13 mouse cellular contexts compared by ENCODE assay signal in the genomic region with DNA sequence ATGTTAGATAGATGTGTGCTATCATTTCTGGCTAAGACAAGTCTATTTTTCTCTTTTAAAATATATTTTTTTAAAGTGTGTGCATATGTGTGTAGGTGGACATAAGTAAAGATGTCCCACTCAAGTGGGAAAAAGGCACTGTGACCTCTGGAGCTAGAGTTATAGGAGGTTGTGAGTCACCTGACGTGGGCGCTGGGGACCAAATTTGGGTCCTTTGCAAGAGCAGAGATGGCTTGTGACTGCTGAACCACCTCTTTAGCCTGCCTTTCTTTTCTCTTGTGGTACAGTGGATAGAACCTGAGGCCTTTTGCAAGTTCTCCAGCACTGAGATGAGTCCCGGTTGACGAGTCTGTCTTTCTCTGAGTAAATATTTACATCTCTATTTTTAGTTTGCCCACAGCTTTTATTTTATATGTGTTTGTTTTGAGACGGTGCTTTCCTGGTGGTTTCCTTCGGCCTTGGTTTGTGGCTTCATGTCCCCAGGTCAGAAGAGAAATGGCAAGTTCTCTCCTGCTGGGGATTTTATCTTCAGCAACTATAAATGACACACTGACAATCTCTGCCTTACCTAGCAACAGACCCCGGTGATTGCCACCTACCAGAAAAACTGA. TPM values are rescaled to one million over a fixed set of nuclear protein-coding genes. Genes with fewer than 3 reads are reported as not detected.
DNase-seq lines count a peak whose midpoint lies in the region; ATAC-seq and TF ChIP-seq lines count a peak whose summit lies in the region.
"Had no signal": no experiment of that assay in that cellular context is flagged by ENCODE, and none has a peak within 500 bp of the region (broad histone marks: within the 10 kb centered on the region; RNA-seq: fewer than 3 reads in every experiment).

No protein-coding gene starts in this region.

- no peak for TF ChIP-seq POLR2A in liver, adult 2 months (IDR thresholded peaks at IDR 0.05; ENCODE audit: extremely low read depth, insufficient read depth, low read length)

- intact Hi-C loops in gastrocnemius, postnatal 36 days (cut with DNase I), result no loop called here

- H3K4me3 ChIP-seq in liver, adult 2 months (ENCODE audit: insufficient read depth, low read depth, low read length), result no peak overlapping the region
- no peak overlapping the region for H3K4me3 ChIP-seq in liver, embryonic 12.5 days
- H3K4me3 ChIP-seq in neural tube, embryonic 15.5 days (replicated peaks), result no peak overlapping the region
- H3K4me3 ChIP-seq: embryonic facial prominence, embryonic 15.5 days; gastrocnemius, adult 2 months; liver, embryonic 15.5 days had no signal

- H3K27ac ChIP-seq in liver, adult 2 months (replicated peaks; ENCODE audit: insufficient read depth, low read depth, low read length), result peak overlapping the region; percentile 75
- no peak overlapping the region for H3K27ac ChIP-seq in liver, embryonic 12.5 days
- H3K27ac ChIP-seq in neural tube, embryonic 15.5 days (replicated peaks), result peak overlapping the region; percentile 43
- H3K27ac ChIP-seq: embryonic facial prominence, embryonic 15.5 days; gastrocnemius, adult 2 months; liver, embryonic 15.5 days had no signal

- WGBS in liver, adult 2 months, result 37% methylated on average over 7 of the region's 7 CpGs
- 66% methylated on average over 7 of the region's 7 CpGs for WGBS in liver, embryonic 12.5 days (ENCODE audit: insufficient replicate concordance)
- 60% methylated on average over 7 of the region's 7 CpGs for WGBS in neural tube, embryonic 15.5 days

- H3K9ac ChIP-seq in liver, adult 2 months (ENCODE audit: low read depth, low read length), result no peak overlapping the region; the same call in 1 of the 2 replicates
- H3K9ac ChIP-seq in liver, embryonic 12.5 days, result no peak overlapping the region
- H3K9ac ChIP-seq in neural tube, embryonic 15.5 days (replicated peaks), result no peak overlapping the region
- H3K9ac ChIP-seq: embryonic facial prominence, embryonic 15.5 days; liver, embryonic 15.5 days had no signal

- ATAC-seq in liver, embryonic 12.5 days, result no peak
- ATAC-seq in activated CD4-positive, CD25-positive, alpha-beta regulatory T cell, adult 4 months, result peak; percentile 47
- ATAC-seq in neural tube, embryonic 15.5 days (ENCODE audit: low FRiP score), result no peak

- DNase-seq in liver, adult 2 months (ENCODE audit: extremely low read depth, low read depth, low spot score), result peak; percentile 64
- peak; percentile 70 for DNase-seq in induced T-regulatory cell, adult 2 months (ENCODE audit: low read depth)
- no peak for DNase-seq in gastrocnemius, postnatal 36 days
- DNase-seq in urinary bladder, adult 2 months (ENCODE audit: low spot score), result no peak
- DNase-seq: cerebellum, postnatal 36 days; gastrocnemius, adult 2 months; kidney, adult 8-10 months; right cerebral cortex, postnatal 25 days had no signal

- H3K4me2 ChIP-seq in liver, embryonic 12.5 days, result no peak overlapping the region
- no peak overlapping the region for H3K4me2 ChIP-seq in neural tube, embryonic 15.5 days
- H3K4me2 ChIP-seq: embryonic facial prominence, embryonic 15.5 days; liver, embryonic 15.5 days had no signal

- H3K36me3 ChIP-seq in liver, adult 2 months (ENCODE audit: control insufficient read depth, insufficient read depth, low read length), result no peaks in the 10 kb centered on the region; the same call in 1 of the 2 replicates
- H3K36me3 ChIP-seq in liver, embryonic 12.5 days, result no peaks in the 10 kb centered on the region
- H3K36me3 ChIP-seq in neural tube, embryonic 15.5 days, result no peaks in the 10 kb centered on the region
- H3K36me3 ChIP-seq: embryonic facial prominence, embryonic 15.5 days; liver, embryonic 15.5 days had no signal

- no peak for TF ChIP-seq CTCF in liver, adult 2 months (IDR thresholded peaks at IDR 0.05; ENCODE audit: low read depth, low read length)

- H3K9me3 ChIP-seq in liver, embryonic 12.5 days (replicated peaks), result no peaks in the 10 kb centered on the region
- no peaks in the 10 kb centered on the region for H3K9me3 ChIP-seq in neural tube, embryonic 15.5 days (replicated peaks)
- H3K9me3 ChIP-seq: embryonic facial prominence, embryonic 15.5 days; liver, embryonic 15.5 days had no signal

- H3K27me3 ChIP-seq in liver, adult 2 months (ENCODE audit: control insufficient read depth, insufficient read depth, low read length), result no peaks in the 10 kb centered on the region
- H3K27me3 ChIP-seq in liver, embryonic 12.5 days (replicated peaks), result no peaks in the 10 kb centered on the region
- no peaks in the 10 kb centered on the region for H3K27me3 ChIP-seq in neural tube, embryonic 15.5 days (replicated peaks)
- H3K27me3 ChIP-seq: embryonic facial prominence, embryonic 15.5 days; liver, embryonic 15.5 days had no signal

- peaks cover 19% of the 10 kb centered on the region for H3K4me1 ChIP-seq in liver, adult 2 months (ENCODE audit: control insufficient read depth, insufficient read depth, low read length)
- peaks cover 17% of the 10 kb centered on the region; the same call in 1 of the 2 replicates for H3K4me1 ChIP-seq in liver, embryonic 12.5 days
- peaks cover 31% of the 10 kb centered on the region for H3K4me1 ChIP-seq in neural tube, embryonic 15.5 days

- peaks cover 31% of the 10 kb centered on the region; the same call in 1 of the 2 replicates for H3K79me2 ChIP-seq in liver, adult 2 months (ENCODE audit: control insufficient read depth, insufficient read depth, low read length)

RNA-seq across cellular contexts. Expression of a gene that starts 30.5 kb away (rescaled TPM):
- 44.8 and 48.3 TPM in 2 replicates for total RNA-seq in liver, adult 2 months (2014; rRNA removed)
- polyA plus RNA-seq in liver, adult 2 months (2012; rRNA removed), result 5.7 and 5.8 TPM in 2 replicates
- 16.1 and 16.3 TPM in 2 replicates for polyA plus RNA-seq in liver, embryonic 12.5 days (2016; fragmentation: Nextera tagmentation; extraction: Ambion mirVana)
- 10 to 100 TPM; 35.2 to 44.7 TPM for polyA plus RNA-seq in activated CD4-positive, CD25-positive, alpha-beta regulatory T cell, adult 4 months (2017; shearing (Covaris generic))
- 43.8 and 50.7 TPM in 2 replicates for polyA plus RNA-seq in neural tube, embryonic 15.5 days (2015; fragmentation: Nextera tagmentation; extraction: Ambion mirVana)
- total RNA-seq in gastrocnemius, postnatal 36 days (2021), result 10 to 100 TPM; 20.2 to 21.5 TPM
- 28.3 and 31.8 TPM in 2 replicates for polyA plus RNA-seq in urinary bladder, adult 2 months (2012; rRNA removed)

RNA-seq across cellular contexts. Expression of a gene that starts 31.4 kb away (rescaled TPM):
- total RNA-seq in liver, adult 2 months (2014; rRNA removed), result 36.1 and 38.8 TPM in 2 replicates
- 21.6 and 24.8 TPM in 2 replicates for polyA plus RNA-seq in liver, adult 2 months (2012; rRNA removed)
- 8.7 and 8.8 TPM in 2 replicates for polyA plus RNA-seq in liver, embryonic 12.5 days (2016; fragmentation: Nextera tagmentation; extraction: Ambion mirVana)
- polyA plus RNA-seq in activated CD4-positive, CD25-positive, alpha-beta regulatory T cell, adult 4 months (2017; shearing (Covaris generic)), result 10 to 100 TPM; 20.3 to 21.1 TPM
- polyA plus RNA-seq in neural tube, embryonic 15.5 days (2015; fragmentation: Nextera tagmentation; extraction: Ambion mirVana), result 34.5 and 35.9 TPM in 2 replicates
- 10 to 100 TPM; 10.0 to 10.2 TPM for total RNA-seq in gastrocnemius, postnatal 36 days (2021)
- 50.7 and 62.2 TPM in 2 replicates for polyA plus RNA-seq in urinary bladder, adult 2 months (2012; rRNA removed)

Comparison
In these comparisons a context has a peak if more than half of its experiments do, and no peak if none do; other contexts are left out.
1. DNase-seq: peak in liver, adult 2 months (single experiment) and induced T-regulatory cell, adult 2 months (single experiment); none in gastrocnemius, postnatal 36 days (0 of 2) and urinary bladder, adult 2 months (single experiment).